Mouse (Mus musculus) kidney, adult 2 months (tissue): ENCODE results near the gene Lrrc58.

Experiments used
- CTCF ChIP-seq: fragments of 200-500 bp; conservative IDR thresholded peaks from 2 replicates; pipeline ENCODE4 v1.5.1; 2011; ENCODE audit warnings: low read depth, mild to moderate bottlenecking, control low read depth, low read length, moderate library complexity, mixed read lengths; ENCODE audit not compliant: insufficient read depth, insufficient read length
- POLR2A ChIP-seq: fragments of 200-500 bp; IDR thresholded peaks from one replicate; pipeline ENCODE4 v1.6.1; 2011; ENCODE audit warnings: low read depth, low read length, control low read depth

DNA sequence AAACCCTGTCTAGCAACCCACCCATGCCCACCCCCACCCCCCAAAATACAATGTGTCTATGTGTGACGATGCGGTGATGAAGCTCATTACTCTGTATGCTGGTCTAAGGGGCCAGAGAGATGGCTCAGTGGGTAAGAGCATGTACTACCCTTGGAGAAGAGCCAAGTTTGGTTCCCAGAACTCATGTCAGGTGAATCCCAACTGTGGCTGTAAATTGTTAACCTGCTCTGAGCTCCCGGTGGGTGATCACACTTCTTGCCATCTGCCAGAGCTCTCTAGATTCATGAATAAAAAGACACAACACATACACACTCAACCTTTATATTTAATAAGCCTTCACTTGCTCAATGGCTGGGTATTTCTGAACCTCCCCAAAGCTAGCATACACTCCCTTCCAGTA is 38.3 kb downstream of the Lrrc58 start:
- TF ChIP-seq CTCF (no peak), POLR2A (no peak)
